Mouse (Mus musculus) MEL (cell line): ENCODE measurements at regions not wholly inside any gene's neighbourhood (a gene's known extent, or its start where the extent isn't known, plus 50 kb on each side); places are given as distances from the start of the nearest gene placed in this dataset.

Experiments
- CTCF ChIP-seq, 3 experiments: IDR thresholded peaks in 2 of 3; conservative IDR thresholded peaks in 1 of 3; 2 replicates each; pipeline ENCODE4 v1.5.1; 2011 to 2012; ENCODE audit warnings: low read length in 3 of 3, low read depth in 2 of 3, mild to moderate bottlenecking in 2 of 3, improper control_type of control experiment in 1 of 3, inconsistent platforms in 1 of 3, mixed read lengths in 1 of 3, moderate library complexity in 1 of 3; ENCODE audit not compliant: control insufficient read depth in 1 of 3, insufficient read depth in 1 of 3, poor library complexity in 1 of 3, severe bottlenecking in 1 of 3
- ELF1 ChIP-seq: IDR thresholded peaks from 2 replicates; pipeline ENCODE4 v1.6.1; 2014; ENCODE audit warnings: low read depth, mild to moderate bottlenecking, inconsistent platforms, low read length, improper control_type of control experiment, moderate library complexity
- POLR2A ChIP-seq, 2 experiments: IDR thresholded peaks; 2 replicates each; pipeline ENCODE4 v1.6.1; 2011 to 2012; ENCODE audit warnings: low read length in 2 of 2, mild to moderate bottlenecking in 2 of 2, control low read depth in 1 of 2, improper control_type of control experiment in 1 of 2, low read depth in 1 of 2, moderate library complexity in 1 of 2; ENCODE audit not compliant: control insufficient read depth in 1 of 2, insufficient read depth in 1 of 2, poor library complexity in 1 of 2
- POLR2AphosphoS2 ChIP-seq: IDR thresholded peaks from 2 replicates; pipeline ENCODE4 v1.6.1; 2011; ENCODE audit warnings: low read length, improper control_type of control experiment
- TBP ChIP-seq: IDR thresholded peaks from 2 replicates; pipeline ENCODE4 v1.8.0; 2011; ENCODE audit warnings: low read depth, low read length, improper control_type of control experiment
- ZC3H11A ChIP-seq: IDR thresholded peaks from 2 replicates; pipeline ENCODE4 v1.6.1; 2012; ENCODE audit warnings: low read depth, mild to moderate bottlenecking, inconsistent platforms, low read length, improper control_type of control experiment

DNA sequence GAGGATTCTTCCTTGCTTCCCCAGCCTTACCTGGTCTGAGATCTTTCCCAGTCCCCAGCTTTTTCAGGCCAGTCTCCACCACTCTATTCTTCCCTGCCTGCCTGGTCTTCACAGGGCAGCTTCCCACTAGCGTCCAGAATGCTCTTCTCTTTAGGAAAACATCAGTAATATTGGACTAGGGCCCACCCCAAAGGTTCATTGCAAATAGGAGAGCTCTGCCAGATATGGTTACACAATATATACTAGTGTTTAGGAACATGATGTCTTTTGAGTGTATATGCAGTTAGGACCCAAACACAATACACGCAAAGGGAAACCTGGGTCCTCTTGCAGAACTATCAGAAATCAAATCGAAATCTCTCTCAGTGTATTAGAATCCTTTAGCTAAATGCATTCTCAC lies 70.5 kb upstream of the Adcy2 start:
- no peak for TF ChIP-seq CTCF (IDR thresholded peaks at IDR 0.05 in 2 of 3, conservative IDR thresholded peaks at IDR 0.05 in 1 of 3; ENCODE audit: control insufficient read depth in 1 of 3, insufficient read depth in 1 of 3, low read depth in 2 of 3, low read length in 3 of 3, poor library complexity in 1 of 3, severe bottlenecking in 1 of 3)
- no peak for TF ChIP-seq POLR2A (IDR thresholded peaks at IDR 0.05; ENCODE audit: control insufficient read depth in 1 of 2, insufficient read depth in 1 of 2, low read depth in 1 of 2, low read length in 2 of 2, poor library complexity in 1 of 2)
- no peak for TF ChIP-seq ELF1
- TF ChIP-seq ZC3H11A, result no peak
- TF ChIP-seq POLR2AphosphoS2, result no peak
- TF ChIP-seq TBP, result no peak
